Mouse (Mus musculus): ENCODE data around the gene Pecam1.
"Not testable (repeated sequence)": the region's sequence is repeated elsewhere in the genome, so short reads cannot be mapped to it uniquely, and the experiment has no call there.

Pecam1 gene

GRCm38 (mm10) chr11:106669102-106669872 is 81.1 kb downstream of the Pecam1 start:
- DNase-seq (ENCODE audit: extremely low read depth, low read depth, low spot score), result no peak

- DNase-seq (ENCODE audit: extremely low read depth, low read depth, low spot score), result no peak
These were observed 82.1 kb downstream of the Pecam1 start for GRCm38 (mm10) chr11:106668336-106668735.

- no peak for DNase-seq (ENCODE audit: extremely low read depth, low read depth, low spot score)
These were observed 82.6 kb downstream of the Pecam1 start for GRCm38 (mm10) chr11:106667855-106668254.

DNA sequence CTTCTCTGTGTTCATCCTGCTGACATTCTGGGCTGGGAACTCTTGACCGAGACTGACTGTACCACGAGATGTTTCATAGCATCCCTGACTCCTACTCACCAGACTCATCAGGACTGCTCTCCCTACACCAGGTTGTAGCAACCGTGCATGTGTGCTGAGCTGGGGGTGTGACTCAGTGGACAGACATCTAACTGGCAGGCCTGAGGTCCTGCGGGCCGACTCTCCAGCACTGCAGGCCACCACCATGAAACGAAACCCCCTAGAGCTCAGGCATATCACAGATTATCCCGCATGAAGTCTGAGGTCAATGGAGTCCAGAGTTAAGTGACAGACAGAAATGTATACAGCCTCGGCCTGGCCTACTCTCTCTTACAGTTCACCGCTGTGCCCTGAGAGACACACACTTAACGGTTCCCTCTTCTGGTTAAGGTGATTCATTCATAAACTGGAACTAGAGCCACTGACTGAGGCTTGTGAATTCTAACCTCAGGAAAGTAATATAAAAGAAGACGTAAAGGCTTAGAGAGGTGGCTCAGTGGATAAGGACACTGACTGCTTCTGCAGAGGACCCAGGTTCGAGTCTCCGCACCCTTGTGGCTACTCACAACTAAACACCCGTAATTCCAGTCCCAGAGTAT is 83.8 kb downstream of the Pecam1 start:
- DNase-seq (ENCODE audit: extremely low read depth, low read depth, low spot score), result no peak

GRCm38 (mm10) chr11:106665841-106666240 is 84.6 kb downstream of the Pecam1 start:
- DNase-seq (ENCODE audit: extremely low read depth, low read depth, low spot score), result no peak

- no peak for DNase-seq (ENCODE audit: extremely low read depth, low read depth, low spot score)
These were observed 85.1 kb downstream of the Pecam1 start for GRCm38 (mm10) chr11:106665328-106665727.

DNA sequence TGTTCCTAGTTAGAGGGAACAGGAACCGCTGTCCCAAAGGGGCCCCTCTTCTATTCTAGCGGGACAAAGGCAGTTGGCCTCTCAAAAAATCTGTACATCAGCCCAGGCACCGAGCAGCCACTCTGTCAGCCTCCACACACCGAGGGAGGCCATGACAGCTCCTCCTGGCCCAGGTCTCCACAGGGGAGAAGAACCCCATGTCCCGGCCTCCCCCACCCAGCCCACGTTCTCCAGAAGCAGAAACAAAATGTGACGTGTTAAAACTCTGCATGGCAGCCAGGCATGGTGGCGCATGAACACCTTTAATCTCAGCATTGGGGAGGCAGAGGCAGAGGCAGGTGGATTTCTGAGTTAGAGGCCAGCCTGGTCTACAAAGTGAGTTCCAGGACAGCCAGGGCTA is 85.7 kb downstream of the Pecam1 start:
- DNase-seq (ENCODE audit: extremely low read depth, low read depth, low spot score), result no peak

DNA sequence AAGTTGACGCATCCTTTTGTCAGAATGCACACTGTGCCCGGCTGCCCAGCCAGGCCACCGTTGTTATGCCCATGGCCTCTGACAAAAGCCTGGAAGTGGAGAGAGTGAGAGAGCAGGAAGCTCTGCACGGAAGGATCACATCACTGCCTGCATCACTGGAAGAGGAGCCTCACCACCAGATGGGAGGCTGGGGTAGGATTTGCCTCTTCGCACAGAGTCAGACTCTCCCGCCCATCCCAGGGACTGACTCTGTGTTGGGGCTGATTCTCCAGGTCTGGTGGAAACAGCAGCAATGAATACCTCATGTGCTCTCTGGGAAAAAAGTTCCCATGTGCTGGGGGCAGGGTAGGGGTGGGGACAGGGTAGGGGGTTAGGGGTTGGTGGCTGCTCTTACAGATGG is 86.6 kb downstream of the Pecam1 start:
- no peak for DNase-seq (ENCODE audit: extremely low read depth, low read depth, low spot score)

- no peak for DNase-seq (ENCODE audit: extremely low read depth, low read depth, low spot score)
These were observed 87.6 kb downstream of the Pecam1 start for GRCm38 (mm10) chr11:106662634-106663407.

- no peak for DNase-seq (ENCODE audit: extremely low read depth, low read depth, low spot score)
These were observed 89.9 kb downstream of the Pecam1 start for GRCm38 (mm10) chr11:106660453-106661081.

DNA sequence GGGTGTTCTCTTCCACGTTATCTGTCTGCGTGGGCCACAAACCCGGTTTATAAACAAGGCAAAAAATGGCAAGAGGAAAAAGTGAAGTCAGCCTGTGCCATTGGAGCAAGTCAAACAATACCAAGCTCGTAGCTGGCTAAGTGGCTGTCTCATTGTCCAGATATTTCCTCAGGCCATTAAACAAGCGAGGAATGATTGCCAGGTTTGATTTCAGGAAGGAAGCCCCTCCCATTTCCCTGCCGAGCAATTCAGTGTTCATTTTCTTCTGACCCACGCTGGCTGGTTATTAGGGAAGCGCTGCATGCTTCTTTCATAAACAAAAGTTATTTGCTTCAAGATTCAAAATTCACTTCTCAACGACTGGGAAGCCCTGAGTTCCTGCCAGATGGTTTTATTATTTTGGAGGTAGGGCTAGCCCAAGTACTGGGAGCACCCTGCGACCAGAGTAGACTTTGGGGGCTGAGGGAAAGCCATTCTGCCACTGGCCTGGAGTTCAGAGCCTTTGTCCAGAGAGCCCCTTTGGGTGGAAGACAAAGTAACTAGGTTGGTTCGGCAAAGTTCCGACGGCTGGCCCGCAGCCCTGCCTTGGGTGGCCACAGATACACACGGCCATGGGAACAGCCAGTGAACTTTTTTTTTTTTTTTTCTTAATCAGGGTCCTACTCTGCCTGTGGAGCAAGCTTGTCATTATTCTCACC is 90.7 kb downstream of the Pecam1 start:
- no peak for DNase-seq (ENCODE audit: extremely low read depth, low read depth, low spot score)

GRCm38 (mm10) chr11:106658051-106658880 is 92.2 kb downstream of the Pecam1 start:
- no peak for DNase-seq (ENCODE audit: extremely low read depth, low read depth, low spot score)

- DNase-seq (ENCODE audit: extremely low read depth, low read depth, low spot score), result not testable (repeated sequence)
These were observed 93.4 kb downstream of the Pecam1 start for GRCm38 (mm10) chr11:106656896-106657498.

- DNase-seq (ENCODE audit: extremely low read depth, low read depth, low spot score), result no peak
These were observed 102.1 kb downstream of the Pecam1 start for GRCm38 (mm10) chr11:106648347-106648746.

DNA sequence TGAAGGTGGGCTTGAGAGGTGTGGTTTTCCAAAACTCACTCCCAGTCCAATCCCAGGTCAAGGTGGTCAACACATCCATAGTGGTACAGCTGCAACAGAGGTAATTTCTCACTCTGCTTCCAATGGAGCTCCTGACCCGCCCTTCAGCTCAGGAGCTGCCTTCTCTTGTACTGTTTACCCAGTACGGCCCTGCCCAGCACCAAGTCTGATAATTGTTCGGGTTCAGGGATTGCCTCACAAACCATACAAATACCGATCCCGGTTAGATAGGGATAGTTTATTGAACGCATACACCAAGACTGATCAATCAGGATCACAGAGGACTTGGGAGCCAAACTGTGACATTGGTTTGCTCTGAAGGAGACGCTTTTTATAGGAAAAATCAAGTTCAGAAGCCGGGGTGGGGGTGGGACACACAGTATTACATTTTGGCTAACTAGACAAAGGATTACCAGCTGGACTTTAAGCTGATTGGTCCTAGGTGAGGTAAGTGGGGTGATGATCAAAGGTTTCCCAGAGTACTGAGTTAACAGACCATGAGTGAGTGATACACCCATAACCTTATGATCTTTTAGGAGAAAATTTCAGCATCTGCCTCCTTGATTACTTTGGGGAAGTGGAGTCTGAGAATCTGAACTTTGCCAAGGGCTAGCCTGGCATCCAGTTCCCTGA is 107.3 kb downstream of the Pecam1 start:
- DNase-seq (ENCODE audit: extremely low read depth, low read depth, low spot score), result no peak

- DNase-seq (ENCODE audit: extremely low read depth, low read depth, low spot score), result no peak
These were observed 108.8 kb downstream of the Pecam1 start for GRCm38 (mm10) chr11:106641580-106641979.

GRCm38 (mm10) chr11:106640059-106640458 is 110.4 kb downstream of the Pecam1 start:
- DNase-seq (ENCODE audit: extremely low read depth, low read depth, low spot score), result no peak

DNA sequence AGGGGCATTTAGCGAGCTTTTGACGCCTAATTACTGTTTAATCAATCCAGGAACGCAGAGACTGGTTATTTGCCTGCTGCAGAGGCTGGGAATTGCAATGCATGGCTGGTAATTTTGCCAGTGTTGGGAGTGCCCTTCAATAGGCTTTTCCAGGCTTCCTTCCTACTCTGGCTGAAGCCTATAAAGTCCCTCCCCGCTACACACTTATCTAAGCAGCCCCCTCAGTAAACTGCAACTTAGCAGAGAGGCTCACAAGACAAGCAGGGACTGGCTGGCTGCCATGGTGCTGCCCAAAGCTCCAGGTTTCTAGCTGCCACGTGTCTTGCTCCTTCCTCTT is 111.1 kb downstream of the Pecam1 start:
- DNase-seq (ENCODE audit: extremely low read depth, low read depth, low spot score), result no peak

Data from fat pad, adult 2 months (tissue).